Mouse (Mus musculus) cerebellum, adult 11-12 months (tissue): Measurements from ENCODE around the gene Spryd4.
A peak's percentile ranks its signal among the peaks of the same experiment; 100 is the strongest.
"Not testable (repeated sequence)": the region's sequence is repeated elsewhere in the genome, so short reads cannot be mapped to it uniquely, and the experiment has no call there.

Experiments
- DNase-seq: peaks from one replicate; pipeline ENCODE4 v3.0.0; 2022

The Spryd4 gene

DNA sequence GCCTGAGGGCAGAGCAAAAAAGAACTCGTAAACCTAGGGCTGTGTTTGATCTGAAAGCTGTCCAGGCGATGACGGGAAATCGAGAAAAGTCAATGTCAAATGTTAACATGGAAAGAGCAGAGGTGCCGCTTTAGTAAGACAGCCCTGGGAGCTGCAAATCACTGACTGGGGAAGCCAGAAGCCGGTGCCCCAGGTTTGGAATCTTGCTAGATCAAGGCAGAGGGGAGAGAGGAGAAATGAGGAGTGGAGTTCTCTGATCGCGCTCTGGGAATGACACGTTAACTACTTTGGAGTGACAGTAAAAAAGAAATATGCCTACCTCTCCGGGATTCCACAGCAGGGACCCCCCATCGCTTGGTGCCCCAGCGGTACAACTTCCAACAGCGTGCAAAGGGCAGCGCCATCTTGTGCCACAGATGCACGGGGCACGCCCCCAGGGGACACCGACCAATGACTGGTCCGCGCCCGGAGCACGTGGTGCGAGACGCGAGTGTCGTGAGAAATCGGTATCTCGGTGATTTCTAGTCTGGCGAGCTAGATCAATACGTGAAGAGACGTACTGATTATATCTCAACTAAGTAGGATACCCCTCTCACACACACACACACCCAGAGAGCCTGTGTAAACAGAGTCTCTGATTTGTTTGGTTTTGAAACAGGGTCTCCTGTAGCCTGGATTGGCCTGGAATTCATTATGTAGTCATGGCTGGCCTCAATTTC lies at the start of gene Spryd4:
Spryd4 (minus strand) TSS at position 418 of the 719 bp plus-strand sequence.
- DNase-seq: peak; percentile 88

DNA sequence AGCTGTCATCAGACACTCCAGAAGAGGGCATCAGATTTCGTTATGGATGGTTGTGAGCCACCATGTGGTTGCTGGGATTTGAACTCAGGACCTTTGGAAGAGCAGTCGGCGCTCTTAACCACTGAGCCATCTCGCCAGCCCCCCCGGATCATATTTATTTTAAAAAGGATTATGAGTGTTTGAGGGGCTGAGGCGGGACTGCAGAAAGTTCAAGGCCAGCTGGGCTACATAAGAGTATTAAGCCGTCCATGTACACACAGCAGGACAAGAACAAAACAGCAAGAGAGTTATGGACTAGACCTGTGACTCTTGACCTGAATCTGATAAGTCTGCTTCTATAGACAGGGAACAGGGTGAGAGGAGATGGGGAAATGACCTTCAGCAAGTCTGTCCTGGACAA lies 48.8 kb upstream of the Spryd4 start:
- DNase-seq: not testable (repeated sequence)

DNA sequence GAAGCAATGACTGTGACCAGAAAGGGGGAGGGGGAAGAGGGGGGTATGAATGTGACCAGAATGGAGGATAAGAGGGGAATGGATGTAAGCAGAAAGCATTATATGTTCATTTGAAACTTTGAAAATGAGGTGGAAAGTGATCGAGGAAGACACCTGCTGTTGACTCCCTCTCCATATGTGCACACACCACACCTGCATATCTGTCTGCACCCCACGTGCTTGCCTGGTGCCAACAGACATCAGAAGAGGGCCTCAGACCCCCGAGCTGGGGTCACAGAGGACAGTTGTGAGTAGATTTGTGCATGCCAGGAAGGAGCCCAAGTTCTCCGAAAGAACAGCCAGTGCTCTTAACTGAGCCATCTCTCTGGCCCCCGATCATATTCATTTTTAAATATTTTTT lies 48.3 kb upstream of the Spryd4 start:
- DNase-seq: no peak

DNA sequence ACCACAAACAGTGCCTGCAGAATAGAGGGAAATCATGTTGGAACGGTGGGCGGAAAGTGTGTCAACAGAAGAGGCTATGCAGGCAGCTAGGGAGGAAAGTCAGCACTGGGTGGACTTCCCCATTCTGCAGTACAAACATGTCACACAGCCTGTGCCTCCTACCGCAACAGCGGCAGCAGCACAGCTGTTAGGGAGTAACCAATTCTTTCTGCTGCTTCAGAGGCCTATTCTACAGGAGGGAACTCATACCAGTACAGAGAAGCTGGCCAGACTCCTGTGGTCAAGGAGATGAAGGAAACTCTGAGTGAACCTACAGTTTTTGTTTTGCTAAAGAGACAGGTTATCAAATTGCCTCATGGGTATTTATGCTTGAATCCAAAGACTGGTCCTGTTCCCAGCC lies 47.3 kb upstream of the Spryd4 start:
- DNase-seq: no peak

DNA sequence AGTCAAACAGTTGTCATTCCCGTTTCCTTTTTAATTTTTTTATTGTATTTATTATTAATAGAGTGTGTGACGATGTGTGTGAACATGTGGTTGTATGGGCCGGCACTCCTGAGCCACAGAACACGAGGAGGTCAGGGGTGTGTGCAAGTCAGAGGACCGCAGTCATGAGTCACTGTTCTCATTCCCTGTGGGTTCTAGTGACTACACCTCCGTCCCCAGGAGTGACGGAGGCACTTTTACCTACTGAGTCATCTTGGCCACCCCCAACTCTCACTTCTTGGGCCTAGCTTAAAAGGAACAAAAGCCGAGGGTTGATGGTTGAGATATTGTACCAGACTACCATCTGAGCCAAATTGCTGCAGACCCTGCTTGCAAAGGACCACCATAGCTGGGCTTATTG lies 44.7 kb upstream of the Spryd4 start:
- no peak for DNase-seq

DNA sequence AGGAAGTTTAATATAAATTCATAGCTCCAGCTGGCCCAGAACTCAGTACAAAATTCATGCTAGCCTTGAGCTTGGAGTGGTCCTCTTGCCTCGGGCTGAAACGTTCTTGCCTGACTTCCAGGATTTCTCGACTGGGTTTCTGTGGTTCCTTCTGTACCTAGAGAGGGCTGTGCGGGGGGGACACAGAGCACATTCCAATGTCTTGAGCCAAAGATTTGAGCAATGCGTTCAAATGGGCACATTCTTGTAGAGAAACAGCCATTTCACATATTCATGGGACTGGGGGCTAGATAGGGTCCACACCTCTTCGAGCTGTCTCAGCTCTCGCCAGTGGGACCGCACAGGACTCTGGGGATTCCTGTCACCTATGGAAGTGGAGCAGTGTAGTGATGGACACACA lies 44.3 kb upstream of the Spryd4 start:
- no peak for DNase-seq

DNA sequence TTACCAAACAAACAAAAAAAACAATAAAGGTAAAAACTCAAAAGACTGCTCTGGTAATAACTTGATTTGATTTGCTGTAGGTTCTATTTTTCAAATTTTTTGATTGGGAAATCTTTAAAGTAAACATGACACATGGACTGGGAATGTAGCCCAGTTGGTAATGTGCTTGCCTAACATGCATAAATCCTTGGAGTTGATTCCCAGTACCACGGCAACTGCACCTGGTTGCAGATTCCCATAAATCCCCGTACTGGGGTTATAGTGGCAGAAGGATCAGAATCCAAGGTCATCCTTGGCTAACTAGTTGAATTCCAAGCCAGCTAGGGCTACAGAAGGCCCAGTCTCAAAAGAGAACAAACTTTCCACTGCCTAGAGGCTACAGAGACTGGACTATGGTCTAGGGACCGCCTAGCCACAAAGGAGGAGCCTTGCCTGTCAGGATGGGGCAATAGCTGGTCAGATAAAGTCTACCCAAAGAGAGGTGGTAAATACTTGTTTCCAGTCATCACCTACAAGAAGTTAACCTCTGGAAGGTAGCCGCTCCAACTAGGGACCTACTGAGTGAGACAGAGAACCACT lies 42.2 kb upstream of the Spryd4 start, which contains the start of gene Apon:
Apon (plus strand) TSS at position 420 of the 579 bp plus-strand sequence.
- no peak for DNase-seq

DNA sequence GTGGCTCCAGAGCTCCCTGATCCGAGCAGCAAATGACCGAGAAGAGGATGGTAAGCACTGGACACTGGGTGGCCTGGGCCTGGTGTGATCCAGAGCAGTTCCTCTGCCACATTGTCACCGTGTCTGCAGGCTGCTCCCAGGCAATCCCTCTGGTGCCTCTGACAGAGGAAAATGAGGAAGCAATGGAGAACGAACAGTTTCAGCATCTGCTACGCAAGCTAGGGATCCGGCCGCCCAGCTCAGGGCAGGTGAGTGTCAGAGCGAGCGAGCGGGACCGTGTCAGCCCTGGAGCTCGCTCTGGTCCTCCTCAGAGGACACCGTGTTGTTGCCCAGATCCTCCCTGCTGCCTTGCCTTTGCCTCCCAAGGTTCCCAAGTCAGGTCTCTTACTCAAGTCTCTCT lies 39.0 kb upstream of the Spryd4 start:
- DNase-seq: no peak

DNA sequence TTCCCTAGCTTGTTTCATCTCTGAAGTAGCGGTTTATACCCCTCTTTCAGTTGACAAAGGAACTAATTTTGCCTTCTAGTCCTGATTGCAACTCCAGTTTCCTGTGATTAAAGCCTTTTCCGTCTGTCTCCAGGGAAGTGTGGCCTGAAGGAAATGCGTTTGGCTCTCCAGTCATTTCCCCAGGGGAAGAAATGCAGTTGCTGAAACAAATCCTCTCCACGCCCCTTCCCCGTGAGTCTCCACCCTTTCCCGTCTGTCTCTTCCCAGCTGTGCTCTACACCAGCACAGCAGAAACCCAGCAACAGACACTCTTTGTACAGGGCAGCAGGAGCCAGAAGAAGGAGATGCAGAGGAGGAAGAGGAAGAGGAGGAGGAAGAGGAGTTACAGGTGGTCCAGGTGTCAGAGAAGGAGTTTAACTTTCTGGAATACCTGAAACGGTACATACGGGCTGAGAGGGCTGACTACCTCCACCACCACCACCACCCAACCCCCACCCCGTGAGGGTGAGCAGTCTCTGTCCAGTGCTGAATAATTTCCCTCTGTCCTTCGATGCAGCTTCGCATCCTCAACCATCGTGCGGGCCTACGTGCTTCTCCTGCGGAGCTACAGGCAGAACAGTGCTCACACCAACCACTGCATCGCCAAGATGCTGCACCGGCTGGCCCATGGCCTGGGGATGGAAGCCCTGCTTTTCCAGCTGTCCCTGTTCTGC lies 35.6 kb upstream of the Spryd4 start:
- DNase-seq: no peak

- no peak for DNase-seq
Measured at GRCm38 (mm10) chr10:128244121-128244520, 32.5 kb upstream of the Spryd4 start.

DNA sequence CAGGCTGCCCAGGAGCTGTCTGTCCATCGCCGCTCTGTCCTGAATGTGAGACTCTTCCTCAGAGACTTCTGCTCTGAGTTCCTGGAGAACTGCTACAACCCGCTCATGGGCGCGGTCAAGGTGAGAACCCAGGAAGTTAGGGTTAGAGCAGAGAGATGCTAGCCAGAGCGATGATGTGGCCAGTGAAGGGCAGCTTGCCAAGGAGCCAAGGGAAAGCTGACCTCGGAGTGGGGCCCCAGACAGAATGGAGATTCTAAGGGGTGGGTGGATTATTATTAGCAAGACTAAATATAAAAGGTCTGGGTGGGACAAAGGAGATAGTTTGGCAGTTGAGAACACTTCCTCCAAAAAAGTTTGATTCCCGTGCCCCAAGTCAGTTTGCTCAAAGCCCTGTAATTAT lies 31.6 kb upstream of the Spryd4 start:
- DNase-seq: no peak

- no peak for DNase-seq
Measured at GRCm38 (mm10) chr10:128240131-128240530, 28.5 kb upstream of the Spryd4 start.

- DNase-seq: no peak
Measured at GRCm38 (mm10) chr10:128239140-128239539, 27.5 kb upstream of the Spryd4 start.

GRCm38 (mm10) chr10:128237807-128238480 lies 26.3 kb upstream of the Spryd4 start:
- DNase-seq: peak; percentile 31

DNA sequence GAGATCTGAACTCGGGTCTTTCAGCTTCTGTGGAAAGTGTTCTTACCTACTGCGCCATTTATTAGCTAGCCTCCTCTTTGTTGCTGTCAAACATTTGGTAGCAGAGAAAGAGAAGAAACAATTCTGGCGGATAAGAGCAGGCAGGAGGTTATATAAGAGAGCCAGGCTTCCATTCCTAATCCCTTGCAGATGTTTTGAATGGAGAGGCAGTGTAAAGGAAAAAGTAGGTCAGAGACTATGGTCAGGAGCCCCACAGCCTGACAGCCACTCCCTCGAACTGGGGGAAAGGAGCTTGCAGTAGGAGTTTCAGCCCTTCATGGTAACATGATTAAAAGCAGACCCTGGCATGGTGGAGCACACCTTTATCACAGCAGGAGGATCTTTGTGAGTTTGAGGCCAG lies 24.7 kb upstream of the Spryd4 start:
- no peak for DNase-seq

DNA sequence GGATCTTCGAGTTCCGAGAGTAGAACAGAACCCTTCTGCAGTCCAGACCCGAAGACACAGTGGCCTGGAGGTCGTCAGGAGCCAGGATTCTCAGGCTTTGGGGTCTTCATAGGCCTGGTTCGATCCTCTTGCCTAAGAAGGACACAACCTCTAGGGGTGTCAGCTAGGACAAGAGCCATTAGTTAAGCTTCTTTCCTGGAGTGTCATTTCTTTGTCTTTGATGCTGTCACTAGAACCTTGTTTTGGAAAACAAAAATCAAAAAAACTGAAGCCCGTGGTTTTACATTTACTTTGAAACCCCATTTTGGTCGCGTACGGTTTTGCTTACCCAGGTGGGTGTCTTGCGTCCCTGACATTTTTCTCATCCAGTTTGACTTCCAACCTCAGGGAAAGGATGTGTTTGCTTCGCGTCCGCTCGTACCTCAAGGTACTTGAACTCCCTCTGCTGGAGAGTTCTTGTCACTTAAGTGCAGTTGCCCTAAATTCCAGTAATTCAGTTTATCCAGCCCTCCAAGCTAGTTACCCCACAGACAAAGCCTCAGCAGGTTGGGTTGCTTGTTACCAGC lies 20.9 kb upstream of the Spryd4 start:
- peak; percentile 63 for DNase-seq

DNA sequence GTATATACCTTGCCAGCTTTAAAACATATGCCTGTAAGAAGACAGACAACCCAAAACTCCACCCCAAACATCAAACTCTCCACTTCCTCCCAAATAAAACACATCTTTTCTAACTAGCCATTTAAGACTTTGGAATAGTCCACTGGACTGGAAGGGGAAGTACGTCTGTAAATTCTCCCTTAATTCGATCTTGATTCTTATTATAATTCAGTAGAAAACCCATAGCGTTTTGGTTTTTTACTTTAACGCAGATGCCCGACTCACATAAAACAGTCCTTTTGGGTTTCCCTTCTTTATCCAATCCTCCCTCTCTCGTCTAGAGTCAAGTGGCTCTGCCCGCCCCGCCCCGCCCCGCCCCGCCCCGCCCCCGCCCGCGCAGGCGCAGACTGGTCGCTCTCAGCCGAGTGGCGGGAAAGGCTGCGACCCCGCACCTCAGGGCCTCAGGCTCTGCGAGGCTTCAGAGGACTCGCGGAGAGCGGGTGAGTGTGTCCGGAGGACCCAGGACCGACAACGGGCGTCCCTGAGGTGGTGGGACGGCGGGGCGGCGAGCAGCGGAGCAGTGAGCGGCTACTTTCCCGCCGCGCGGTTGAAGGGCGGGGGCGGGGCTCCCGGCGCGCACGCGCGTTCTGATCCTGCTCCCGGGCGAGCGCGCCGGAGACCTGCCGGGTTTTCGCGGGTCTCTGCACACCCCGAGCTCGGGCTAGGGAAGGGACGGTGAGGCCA lies 20.3 kb upstream of the Spryd4 start, which contains the start of gene Timeless:
Timeless (plus strand) TSS at position 369 of the 723 bp plus-strand sequence.
- DNase-seq: peak; percentile 84

- DNase-seq: no peak
Measured at GRCm38 (mm10) chr10:128231146-128231545, 19.5 kb upstream of the Spryd4 start.

- no peak for DNase-seq
Measured at GRCm38 (mm10) chr10:128230582-128230981, 19.0 kb upstream of the Spryd4 start.

DNA sequence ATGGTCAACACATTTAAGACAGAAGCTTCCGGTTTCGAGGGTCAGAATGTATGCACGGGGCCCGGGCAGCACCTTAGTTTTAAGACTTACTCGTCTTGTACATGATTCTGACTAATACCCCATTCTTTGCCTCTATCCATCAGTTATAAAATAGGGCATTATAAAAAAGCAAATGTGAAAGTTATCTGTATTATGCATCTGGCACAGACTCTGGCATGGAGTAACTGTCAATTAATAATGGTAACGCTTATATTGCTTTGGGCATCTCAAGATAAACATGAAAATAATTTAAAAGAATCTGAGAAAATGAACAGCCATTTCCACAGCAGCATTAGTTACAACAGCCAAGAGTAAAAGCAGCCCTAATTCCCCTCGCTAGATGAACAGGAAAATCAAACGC lies 16.4 kb upstream of the Spryd4 start:
- no peak for DNase-seq

DNA sequence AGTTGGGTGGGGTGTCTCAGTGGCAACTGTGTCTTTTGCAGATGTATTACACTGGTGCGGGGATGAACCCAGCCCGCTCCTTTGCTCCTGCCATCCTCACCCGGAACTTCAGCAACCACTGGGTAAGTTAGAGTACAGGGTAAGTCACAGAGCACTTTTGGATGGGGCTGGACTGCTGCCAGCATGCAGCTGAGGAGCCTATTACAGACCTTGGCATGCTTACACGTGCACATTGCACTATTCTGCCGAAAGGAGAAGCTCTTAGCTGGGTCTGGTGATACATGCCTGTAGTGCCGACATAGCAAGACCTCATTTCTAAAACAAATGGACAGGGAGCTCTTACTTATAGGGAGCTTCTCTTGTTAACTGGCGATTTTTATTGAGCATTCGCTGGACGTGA lies 16.0 kb upstream of the Spryd4 start:
- DNase-seq: no peak

- no peak for DNase-seq
Measured at GRCm38 (mm10) chr10:128225538-128225937, 13.9 kb upstream of the Spryd4 start, which contains the start of gene Mip. Mip (plus strand) TSS chr10:128225838.
